Mouse (Mus musculus) olfactory bulb, adult 2 months (tissue): ENCODE data around the gene Strip1.

Experiments
- CTCF ChIP-seq: fragments of 200-500 bp; IDR thresholded peaks from 2 replicates; pipeline ENCODE4 v1.5.1; 2012; ENCODE audit warnings: low read depth, mild to moderate bottlenecking, low read length, moderate library complexity; ENCODE audit not compliant: insufficient read depth
- POLR2A ChIP-seq: fragments of 200-500 bp; IDR thresholded peaks from 2 replicates; pipeline ENCODE4 v1.6.1; 2012; ENCODE audit warnings: mild to moderate bottlenecking, low read depth, low read length, moderate library complexity; ENCODE audit not compliant: insufficient read depth

DNA sequence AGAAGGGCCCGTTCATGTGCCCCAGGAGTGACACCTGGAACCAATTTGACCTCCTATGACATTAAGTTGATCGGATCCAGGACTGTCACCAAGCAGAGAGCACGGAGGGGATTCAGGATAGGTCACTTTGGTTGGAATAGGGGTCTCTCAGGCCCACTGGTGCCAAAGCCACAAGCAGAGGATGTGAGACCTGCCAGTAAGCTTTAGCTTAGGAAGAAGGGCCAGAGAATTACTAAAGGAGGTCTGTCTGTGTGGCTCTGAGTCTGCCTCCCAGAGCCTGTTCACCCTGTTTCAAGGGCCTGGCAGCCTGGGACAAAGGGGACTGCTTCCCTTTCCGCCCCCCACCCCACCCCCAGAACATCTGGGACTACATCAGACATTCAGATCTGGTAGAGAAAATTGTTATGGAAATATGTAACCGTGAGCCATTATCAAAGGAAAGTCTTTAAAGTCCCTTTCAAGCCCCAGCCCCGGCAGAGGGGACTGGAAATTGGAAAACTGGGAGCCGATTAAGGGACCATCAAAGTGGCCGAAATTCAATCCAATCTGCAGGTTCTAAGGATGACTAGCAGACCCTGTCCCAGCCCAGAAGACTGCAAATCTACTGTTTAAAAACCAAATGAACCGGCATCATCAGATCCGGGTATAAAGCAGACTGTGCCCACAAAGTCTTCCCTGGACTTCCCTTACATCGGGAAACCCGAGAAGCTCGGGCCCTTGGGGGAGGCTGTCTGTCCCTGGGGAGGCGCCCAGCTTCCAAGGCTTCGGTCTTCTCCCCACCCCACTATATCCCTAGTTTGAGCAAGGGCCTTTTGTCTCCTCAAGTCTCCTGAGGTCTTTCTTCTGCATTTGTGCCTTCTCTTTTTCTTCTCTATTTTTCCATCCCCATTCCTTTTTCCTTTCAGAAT is 50.1 kb downstream of the Strip1 start:
- TF ChIP-seq CTCF (no peak), POLR2A (no peak)
